Mouse (Mus musculus): Measurements from ENCODE around the gene Hormad1. TPM values are rescaled to one million over a fixed set of nuclear protein-coding genes. Genes with fewer than 3 reads are reported as not detected.
A peak's percentile ranks its signal among the peaks of the same experiment; 100 is the strongest.

Gene Hormad1
- polyA plus RNA-seq (2015; fragmentation: Nextera tagmentation; extraction: Ambion mirVana): not detected in 2 replicates

GRCm38 (mm10) chr3:95559437-95559836 lies at the start of gene Hormad1:
Gene Hormad1 (plus strand): TSS chr3:95559677.
- Histone ChIP-seq H3K36me3 (no peaks in the 10 kb centered on the region), H3K9me3 (no peaks in the 10 kb centered on the region), H3K9ac (no peak within 1 kb of the TSS), H3K27me3 (replicated peaks) (no peaks in the 10 kb centered on the region), H3K4me3 (no peak within 1 kb of the TSS), H3K4me1 (no peaks in the 10 kb centered on the region), H3K4me2 (no peak within 1 kb of the TSS), H3K27ac (replicated peaks) (no peak within 1 kb of the TSS)
- WGBS: 86% methylated on average over 27 of the region's 27 CpGs
- no peak for ATAC-seq (ENCODE audit: extremely low read depth, insufficient number of reproducible peaks, low FRiP score, low TSS enrichment)

GRCm38 (mm10) chr3:95511611-95512180 lies 47.8 kb upstream of the Hormad1 start:
- no peak overlapping the region for H3K9ac ChIP-seq
- no peak overlapping the region for H3K4me3 ChIP-seq
- no peaks in the 10 kb centered on the region for H3K27me3 ChIP-seq (replicated peaks)
- no peak overlapping the region for H3K4me2 ChIP-seq
- no peaks in the 10 kb centered on the region for H3K9me3 ChIP-seq
- no peaks in the 10 kb centered on the region for H3K4me1 ChIP-seq
- peaks cover 15% of the 10 kb centered on the region for H3K36me3 ChIP-seq
- WGBS: 80% methylated on average over 9 of the region's 9 CpGs
- H3K27ac ChIP-seq (replicated peaks): no peak overlapping the region
- ATAC-seq (ENCODE audit: extremely low read depth, insufficient number of reproducible peaks, low FRiP score, low TSS enrichment): no peak

- H3K36me3 ChIP-seq: no peaks in the 10 kb centered on the region
- H3K27ac ChIP-seq (replicated peaks): peak overlapping the region; percentile 31; the same call in 1 of the 2 replicates
Observed at GRCm38 (mm10) chr3:95516614-95517041, 42.8 kb upstream of the Hormad1 start.

GRCm38 (mm10) chr3:95517493-95517898 lies 42.0 kb upstream of the Hormad1 start:
- H3K4me2 ChIP-seq: peak overlapping the region; percentile 34; the same call in 1 of the 2 replicates
- peak overlapping the region; percentile 31 for H3K27ac ChIP-seq (replicated peaks)

More at GRCm38 (mm10) chr3:95516614-95517041, 42.8 kb upstream of the Hormad1 start:
- no peak overlapping the region for H3K9ac ChIP-seq
- no peak for ATAC-seq (ENCODE audit: extremely low read depth, insufficient number of reproducible peaks, low FRiP score, low TSS enrichment)
- peaks cover 12% of the 10 kb centered on the region for H3K4me1 ChIP-seq
- no peak overlapping the region for H3K4me3 ChIP-seq
- no peaks in the 10 kb centered on the region for H3K27me3 ChIP-seq (replicated peaks)
- H3K9me3 ChIP-seq: no peaks in the 10 kb centered on the region
- 59% methylated on average over 3 of the region's 3 CpGs for WGBS
- no peak overlapping the region for H3K4me2 ChIP-seq

GRCm38 (mm10) chr3:95518891-95519290 lies 40.6 kb upstream of the Hormad1 start:
- ATAC-seq (ENCODE audit: extremely low read depth, insufficient number of reproducible peaks, low FRiP score, low TSS enrichment): no peak
- Histone ChIP-seq H3K27me3 (replicated peaks) (no peaks in the 10 kb centered on the region), H3K9me3 (no peaks in the 10 kb centered on the region), H3K4me3 (no peak overlapping the region), H3K9ac (no peak overlapping the region), H3K4me2 (no peak overlapping the region), H3K36me3 (no peaks in the 10 kb centered on the region), H3K27ac (replicated peaks) (peak overlapping the region; percentile 39; the same call in 1 of the 2 replicates), H3K4me1 (peaks cover 18% of the 10 kb centered on the region)
- WGBS: 70% methylated on average over 7 of the region's 7 CpGs

More at GRCm38 (mm10) chr3:95517493-95517898, 42.0 kb upstream of the Hormad1 start:
- no peak overlapping the region for H3K4me3 ChIP-seq
- no peaks in the 10 kb centered on the region for H3K36me3 ChIP-seq
- no peak for ATAC-seq (ENCODE audit: extremely low read depth, insufficient number of reproducible peaks, low FRiP score, low TSS enrichment)
- no peaks in the 10 kb centered on the region for H3K27me3 ChIP-seq (replicated peaks)
- H3K9ac ChIP-seq: peak overlapping the region; percentile 37; the same call in 1 of the 2 replicates
- WGBS: 20% methylated on average over 10 of the region's 10 CpGs
- no peaks in the 10 kb centered on the region for H3K9me3 ChIP-seq
- peaks cover 12% of the 10 kb centered on the region for H3K4me1 ChIP-seq

GRCm38 (mm10) chr3:95519315-95519714 lies 40.2 kb upstream of the Hormad1 start:
- no peak overlapping the region for H3K4me2 ChIP-seq
- no peak overlapping the region for H3K4me3 ChIP-seq
- ATAC-seq (ENCODE audit: extremely low read depth, insufficient number of reproducible peaks, low FRiP score, low TSS enrichment): peak; percentile 37; the same call in 1 of the 2 replicates
- no peaks in the 10 kb centered on the region for H3K36me3 ChIP-seq
- no peaks in the 10 kb centered on the region for H3K9me3 ChIP-seq
- peaks cover 21% of the 10 kb centered on the region for H3K4me1 ChIP-seq
- H3K9ac ChIP-seq: no peak overlapping the region
- peak overlapping the region; percentile 39; the same call in 1 of the 2 replicates for H3K27ac ChIP-seq (replicated peaks)
- WGBS: 61% methylated on average over 2 of the region's 2 CpGs
- no peaks in the 10 kb centered on the region for H3K27me3 ChIP-seq (replicated peaks)

GRCm38 (mm10) chr3:95520100-95520499 lies 39.4 kb upstream of the Hormad1 start:
- peaks cover 21% of the 10 kb centered on the region for H3K4me1 ChIP-seq
- H3K4me2 ChIP-seq: no peak overlapping the region
- no peak overlapping the region for H3K4me3 ChIP-seq
- no peak for ATAC-seq (ENCODE audit: extremely low read depth, insufficient number of reproducible peaks, low FRiP score, low TSS enrichment)
- no peaks in the 10 kb centered on the region for H3K36me3 ChIP-seq
- H3K27ac ChIP-seq (replicated peaks): no peak overlapping the region
- no peaks in the 10 kb centered on the region for H3K27me3 ChIP-seq (replicated peaks)
- H3K9me3 ChIP-seq: no peaks in the 10 kb centered on the region
- no peak overlapping the region for H3K9ac ChIP-seq
- WGBS: 77% methylated on average over 3 of the region's 3 CpGs

GRCm38 (mm10) chr3:95521168-95521567 lies 38.3 kb upstream of the Hormad1 start:
- Histone ChIP-seq H3K9ac (no peak overlapping the region), H3K27me3 (replicated peaks) (no peaks in the 10 kb centered on the region), H3K9me3 (no peaks in the 10 kb centered on the region), H3K4me2 (no peak overlapping the region), H3K4me3 (no peak overlapping the region), H3K36me3 (no peaks in the 10 kb centered on the region), H3K4me1 (peaks cover 21% of the 10 kb centered on the region), H3K27ac (replicated peaks) (0 out of 2 replicates have a peak overlapping the region, but pooled peaks have one; percentile 15)
- WGBS: 85% methylated on average over 10 of the region's 10 CpGs
- ATAC-seq (ENCODE audit: extremely low read depth, insufficient number of reproducible peaks, low FRiP score, low TSS enrichment): no peak

- no peak for ATAC-seq (ENCODE audit: extremely low read depth, insufficient number of reproducible peaks, low FRiP score, low TSS enrichment)
- H3K4me1 ChIP-seq: 0 out of 2 replicates have a peak, but pooled peaks cover 8% of the 10 kb centered on the region
- H3K36me3 ChIP-seq: no peaks in the 10 kb centered on the region
- 32% methylated on average over 3 of the region's 3 CpGs for WGBS
- H3K9me3 ChIP-seq: no peaks in the 10 kb centered on the region
- no peak overlapping the region for H3K4me3 ChIP-seq
- H3K9ac ChIP-seq: no peak overlapping the region
- H3K4me2 ChIP-seq: no peak overlapping the region
- H3K27me3 ChIP-seq (replicated peaks): no peaks in the 10 kb centered on the region
- H3K27ac ChIP-seq (replicated peaks): peak overlapping the region; percentile 59; the same call in 1 of the 2 replicates
Observed at GRCm38 (mm10) chr3:95523662-95524061, 35.8 kb upstream of the Hormad1 start.

- WGBS: 62% methylated on average over 2 of the region's 2 CpGs
- no peak overlapping the region for H3K4me2 ChIP-seq
- H3K9ac ChIP-seq: no peak overlapping the region
- no peaks in the 10 kb centered on the region for H3K36me3 ChIP-seq
- no peaks in the 10 kb centered on the region for H3K27me3 ChIP-seq (replicated peaks)
- H3K9me3 ChIP-seq: no peaks in the 10 kb centered on the region
- H3K4me3 ChIP-seq: no peak overlapping the region
- no peak for ATAC-seq (ENCODE audit: extremely low read depth, insufficient number of reproducible peaks, low FRiP score, low TSS enrichment)
- H3K27ac ChIP-seq (replicated peaks): no peak overlapping the region
- 0 out of 2 replicates have a peak, but pooled peaks cover 8% of the 10 kb centered on the region for H3K4me1 ChIP-seq
Observed at GRCm38 (mm10) chr3:95524673-95525072, 34.8 kb upstream of the Hormad1 start.

GRCm38 (mm10) chr3:95526111-95526510 lies 33.4 kb upstream of the Hormad1 start:
- Histone ChIP-seq H3K27ac (replicated peaks) (no peak overlapping the region), H3K9ac (no peak overlapping the region), H3K9me3 (no peaks in the 10 kb centered on the region), H3K4me3 (no peak overlapping the region), H3K4me2 (no peak overlapping the region), H3K27me3 (replicated peaks) (no peaks in the 10 kb centered on the region), H3K4me1 (0 out of 2 replicates have a peak, but pooled peaks cover 8% of the 10 kb centered on the region), H3K36me3 (no peaks in the 10 kb centered on the region)
- ATAC-seq (ENCODE audit: extremely low read depth, insufficient number of reproducible peaks, low FRiP score, low TSS enrichment): no peak

Data from heart, embryonic 13.5 days (tissue).